Mouse (Mus musculus): ENCODE measurements around the gene Exoc2.

Exoc2 gene

DNA sequence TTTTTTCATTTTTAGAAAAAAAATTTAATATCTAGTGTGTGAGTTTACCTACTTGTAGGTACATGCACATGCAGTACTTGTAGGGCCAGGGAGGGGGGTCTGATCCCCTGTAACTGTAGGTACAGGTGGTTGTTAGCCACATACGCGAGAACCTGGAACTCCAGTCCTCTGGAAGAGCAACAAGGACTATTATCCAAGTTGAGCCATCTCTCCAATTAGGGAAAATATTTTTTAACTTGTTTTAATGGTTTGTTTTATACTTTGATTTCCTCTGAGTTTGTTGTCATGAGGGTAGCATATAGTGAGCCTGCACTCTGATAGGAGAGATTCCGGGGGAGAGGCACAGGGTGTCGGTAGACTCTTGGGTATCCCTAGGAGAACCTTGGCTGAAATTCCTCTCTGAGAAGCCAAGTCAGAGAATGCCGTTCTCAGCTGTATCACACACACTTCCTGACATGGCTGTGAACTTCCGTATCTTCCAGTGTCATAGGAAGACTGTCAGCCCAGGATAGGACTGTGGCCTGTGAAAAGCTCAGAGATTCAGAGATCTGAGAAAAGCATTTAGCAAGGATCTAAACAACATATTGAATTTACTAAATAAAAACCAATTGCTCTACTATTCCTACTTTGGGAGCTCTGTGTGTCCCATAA lies 206.3 kb downstream of the Exoc2 start:
- DNase-seq (ENCODE audit: low spot score), result no peak

DNA sequence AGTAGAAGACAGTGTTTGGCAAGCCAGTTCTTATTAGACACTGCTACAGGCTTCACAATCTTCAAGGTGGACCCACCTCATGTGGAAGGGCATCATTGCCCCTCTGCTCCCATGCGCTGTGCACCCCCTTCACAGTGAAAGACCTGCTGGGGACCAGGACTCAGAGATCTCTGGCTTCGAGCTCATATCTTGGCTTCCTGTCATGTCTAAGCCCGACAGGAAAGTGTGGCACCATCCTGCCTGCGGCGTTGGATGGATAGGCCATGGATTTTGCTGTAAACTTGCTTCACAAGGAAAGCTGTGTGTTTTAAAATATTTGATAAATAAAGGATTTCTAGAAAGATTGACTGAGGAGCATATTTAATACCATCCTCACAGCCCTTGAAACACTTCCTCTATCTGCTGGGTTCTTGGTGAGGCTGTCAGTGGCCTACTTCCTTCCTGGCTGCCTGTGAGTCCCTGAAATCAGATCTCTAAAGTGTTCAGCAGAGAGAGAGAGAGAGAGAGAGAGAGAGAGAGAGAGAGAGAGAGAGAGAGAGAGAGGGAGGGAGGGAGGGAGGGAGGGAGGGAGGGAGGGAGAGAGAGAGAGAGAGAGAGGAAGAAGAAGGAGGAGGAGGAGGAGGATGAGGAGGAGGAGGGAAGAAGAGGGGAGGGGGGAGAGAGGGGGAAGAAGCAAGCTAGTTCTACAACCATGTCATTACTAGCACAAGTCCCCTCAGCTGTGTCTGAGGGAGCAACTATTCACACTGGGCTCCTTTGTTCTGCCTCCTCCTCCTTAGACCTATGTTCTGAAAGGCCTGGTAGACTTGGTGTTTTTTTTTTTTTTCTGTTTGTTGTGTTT lies 207.0 kb downstream of the Exoc2 start:
- no peak for DNase-seq (ENCODE audit: low spot score)

DNA sequence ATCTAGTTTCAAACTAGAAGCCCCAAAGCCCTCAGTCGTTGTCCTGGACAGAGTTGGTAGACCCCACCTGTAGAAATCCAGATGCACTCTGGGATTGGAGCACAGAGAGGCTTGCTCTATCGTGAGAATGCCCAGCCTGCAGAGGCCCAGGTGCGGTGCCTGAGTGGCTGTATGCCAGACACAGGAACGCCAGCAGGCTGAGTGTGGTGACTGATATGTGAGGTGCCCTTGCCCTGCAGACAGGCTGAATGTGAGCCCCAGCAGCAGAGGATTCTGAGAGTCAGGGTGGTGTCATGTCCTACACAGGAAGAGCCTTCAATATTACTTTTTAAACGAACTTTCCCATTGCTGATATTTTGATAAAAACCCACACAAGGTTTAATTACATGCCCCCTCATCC lies 208.0 kb downstream of the Exoc2 start:
- DNase-seq (ENCODE audit: low spot score), result no peak

DNA sequence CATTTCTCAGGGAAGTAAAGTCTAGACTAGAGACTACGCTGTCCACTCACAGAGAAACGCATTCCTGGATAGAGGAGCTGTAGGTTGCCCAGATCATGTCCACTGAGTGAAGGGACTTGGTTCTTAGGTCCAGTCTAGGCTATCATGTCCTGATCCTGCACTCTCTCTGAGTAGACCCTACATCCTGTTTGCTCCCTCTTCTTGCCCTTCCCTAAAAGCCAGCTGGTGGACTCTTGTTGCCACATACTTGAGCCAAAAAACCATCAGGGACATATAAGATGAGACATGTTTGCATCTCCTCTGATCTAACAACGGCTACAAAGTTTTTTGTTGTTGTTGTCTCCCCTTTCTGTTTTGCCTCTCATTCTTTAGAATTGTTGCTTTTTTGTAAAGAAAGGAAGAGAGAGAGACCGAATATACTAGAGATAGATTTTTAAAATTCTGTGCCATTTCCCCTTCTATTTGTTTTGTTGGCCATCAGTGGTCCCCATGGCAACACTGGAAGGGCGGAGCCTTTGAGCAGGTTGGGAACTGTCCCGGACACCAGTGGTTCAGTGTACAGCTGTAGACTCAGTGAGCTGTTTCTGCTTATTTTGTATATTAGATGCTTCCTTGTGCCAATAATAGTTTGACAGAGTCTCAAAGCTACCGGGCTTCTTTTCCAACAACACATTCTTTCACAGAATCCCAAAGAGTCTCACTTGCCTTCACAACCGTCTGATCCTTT lies 209.7 kb downstream of the Exoc2 start:
- DNase-seq (ENCODE audit: low spot score), result no peak

Data from embryo, embryonic 10.5 days (tissue).